Mouse (Mus musculus) G1E (cell line): ENCODE measurements around the gene AI661453. TPM values are rescaled to one million over a fixed set of nuclear protein-coding genes. Genes with fewer than 3 reads are reported as not detected.

Experiments
- ATAC-seq: 2 replicates; pipeline ENCODE4 v1.8.0; 2016; ENCODE audit warnings: mild to moderate bottlenecking; ENCODE audit not compliant: insufficient number of reproducible peaks, poor library complexity, low FRiP score, severe bottlenecking; ENCODE audit errors: extremely low read depth
- DNase-seq: peaks from one replicate; pipeline ENCODE4 v3.0.0; 2012; ENCODE audit warnings: low spot score
- H3K27me3 ChIP-seq: 2 replicates; pipeline ENCODE4 v1.6.1; 2012; ENCODE audit warnings: mild to moderate bottlenecking, low read length, inconsistent platforms; ENCODE audit not compliant: insufficient read depth
- H3K36me3 ChIP-seq: replicated peaks from 2 replicates; pipeline ENCODE3; 2012; ENCODE audit warnings: mild to moderate bottlenecking, inconsistent platforms
- H3K4me1 ChIP-seq: 2 replicates; pipeline ENCODE4 v1.6.1; 2012; ENCODE audit warnings: low read depth, low read length, inconsistent platforms, mixed read lengths; ENCODE audit not compliant: insufficient read depth
- H3K4me3 ChIP-seq: 2 replicates; pipeline ENCODE4 v1.5.1; 2012; ENCODE audit warnings: low read depth, mild to moderate bottlenecking, inconsistent platforms, low read length, moderate library complexity, mixed read lengths
- H3K9me3 ChIP-seq: replicated peaks from 2 replicates; pipeline ENCODE4 v1.6.1; 2012; ENCODE audit warnings: inconsistent platforms
- CTCF ChIP-seq: IDR thresholded peaks from 2 replicates; pipeline ENCODE4 v1.5.1; 2012; ENCODE audit warnings: low read depth, low read length, inconsistent platforms, mixed read lengths
- GATA1 ChIP-seq: IDR thresholded peaks from 2 replicates; pipeline ENCODE4 v1.6.1; 2012; ENCODE audit warnings: borderline replicate concordance, low read length, inconsistent platforms, mixed read lengths
- GATA2 ChIP-seq: IDR thresholded peaks from 2 replicates; pipeline ENCODE4 v1.6.1; 2012; ENCODE audit warnings: low read depth, low read length, inconsistent platforms, borderline replicate concordance
- POLR2AphosphoS5 ChIP-seq: IDR thresholded peaks from 2 replicates; pipeline ENCODE4 v1.6.1; 2012; ENCODE audit warnings: low read depth, low read length, inconsistent platforms; ENCODE audit not compliant: insufficient replicate concordance
- TAL1 ChIP-seq: conservative IDR thresholded peaks from 2 replicates; pipeline ENCODE4 v1.6.1; 2012; ENCODE audit warnings: low read depth, low read length, inconsistent platforms, mixed read lengths
- polyA plus RNA-seq: library from polyadenylated mRNA; stranded (reverse); fragments of >175 nt; gene quantifications from 2 replicates; pipeline ENCODE4 v1.2.3, GENCODE M21; 2012
- total RNA-seq, 2 experiments: library from RNA; stranded (forward) in 1 of 2; stranded (reverse) in 1 of 2; fragments of 200-1000 nt in 1 of 2; fragments of >200 nt in 1 of 2; fragmentation: Nextera tagmentation in 1 of 2; gene quantifications; 2 replicates each; pipeline ENCODE4 v1.2.3; 2014 to 2017

Gene AI661453
- total and polyA plus RNA-seq, 3 experiments, result under 0.01 to 0.03 TPM; not detected in 1

- Histone ChIP-seq H3K36me3 (peaks cover 33% of the 10 kb centered on the region), H3K9me3 (0 out of 2 replicates have a peak, but pooled peaks cover 2% of the 10 kb centered on the region), H3K4me1 (peaks cover 30% of the 10 kb centered on the region), H3K27me3 (peaks cover 6% of the 10 kb centered on the region; the same call in 1 of the 2 replicates), H3K4me3 (no peak overlapping the region; the same call in 1 of the 2 replicates)
- ATAC-seq (no peak), DNase-seq (no peak)
- TF ChIP-seq TAL1 (no peak), POLR2AphosphoS5 (no peak), GATA1 (no peak), CTCF (no peak), GATA2 (no peak)
These were observed 48.6 kb downstream of the AI661453 start for GRCm38 (mm10) chr17:47484993-47485392.

- H3K4me1 ChIP-seq, result peaks cover 26% of the 10 kb centered on the region
- no peak overlapping the region for H3K4me3 ChIP-seq
- DNase-seq (no peak), ATAC-seq (no peak)
- 0 out of 2 replicates have a peak, but pooled peaks cover 2% of the 10 kb centered on the region for H3K9me3 ChIP-seq
- H3K27me3 ChIP-seq, result peaks cover 6% of the 10 kb centered on the region; the same call in 1 of the 2 replicates
- no peak for TF ChIP-seq TAL1
- peaks cover 41% of the 10 kb centered on the region for H3K36me3 ChIP-seq
These were observed 49.4 kb downstream of the AI661453 start for GRCm38 (mm10) chr17:47485791-47486190.

- Histone ChIP-seq H3K9me3 (no peaks in the 10 kb centered on the region), H3K27me3 (no peaks in the 10 kb centered on the region), H3K36me3 (peaks cover 90% of the 10 kb centered on the region), H3K4me1 (peaks cover 14% of the 10 kb centered on the region), H3K4me3 (no peak overlapping the region)
- DNase-seq, result no peak
- ATAC-seq, result no peak
- TF ChIP-seq CTCF, result no peak
- TF ChIP-seq POLR2AphosphoS5, result no peak
- no peak for TF ChIP-seq TAL1
- no peak for TF ChIP-seq GATA1
- no peak for TF ChIP-seq GATA2
These were observed 54.4 kb downstream of the AI661453 start for GRCm38 (mm10) chr17:47490791-47491190.

GRCm38 (mm10) chr17:47492731-47493130 lies 56.3 kb downstream of the AI661453 start:
- Histone ChIP-seq H3K9me3 (no peaks in the 10 kb centered on the region), H3K4me3 (no peak overlapping the region), H3K27me3 (no peaks in the 10 kb centered on the region), H3K36me3 (peaks cover 94% of the 10 kb centered on the region), H3K4me1 (peaks cover 11% of the 10 kb centered on the region)
- DNase-seq (no peak), ATAC-seq (no peak)
- no peak for TF ChIP-seq GATA1
- TF ChIP-seq TAL1, result no peak
- no peak for TF ChIP-seq GATA2
- TF ChIP-seq POLR2AphosphoS5, result no peak
- TF ChIP-seq CTCF, result no peak

GRCm38 (mm10) chr17:47493653-47494052 lies 57.2 kb downstream of the AI661453 start:
- no peak for DNase-seq
- no peak for ATAC-seq
- Histone ChIP-seq H3K4me3 (no peak overlapping the region), H3K9me3 (no peaks in the 10 kb centered on the region), H3K27me3 (no peaks in the 10 kb centered on the region), H3K4me1 (peaks cover 11% of the 10 kb centered on the region), H3K36me3 (peaks cover 93% of the 10 kb centered on the region)
- TF ChIP-seq GATA1 (no peak), POLR2AphosphoS5 (no peak), TAL1 (no peak), CTCF (no peak), GATA2 (no peak)

- Histone ChIP-seq H3K4me3 (no peak overlapping the region), H3K27me3 (no peaks in the 10 kb centered on the region), H3K4me1 (peaks cover 11% of the 10 kb centered on the region), H3K9me3 (no peaks in the 10 kb centered on the region), H3K36me3 (peaks cover 93% of the 10 kb centered on the region)
- TF ChIP-seq GATA2, result no peak
- TF ChIP-seq GATA1, result no peak
- TF ChIP-seq CTCF, result no peak
- TF ChIP-seq POLR2AphosphoS5, result no peak
- no peak for TF ChIP-seq TAL1
- ATAC-seq (no peak), DNase-seq (no peak)
These were observed 57.7 kb downstream of the AI661453 start for GRCm38 (mm10) chr17:47494132-47494531.
